Mouse (Mus musculus): ENCODE measurements around the gene Pdzd2.

The Pdzd2 gene

GRCm38 (mm10) chr15:12660320-12660719 lies 79.4 kb downstream of the Pdzd2 start:
- no peak for TF ChIP-seq GATA4 (IDR thresholded peaks at IDR 0.05; ENCODE audit: insufficient replicate concordance, low read length)

GRCm38 (mm10) chr15:12655959-12656662 lies 83.6 kb downstream of the Pdzd2 start:
- no peak for TF ChIP-seq GATA4 (IDR thresholded peaks at IDR 0.05; ENCODE audit: insufficient replicate concordance, low read length)

- TF ChIP-seq GATA4 (IDR thresholded peaks at IDR 0.05; ENCODE audit: insufficient replicate concordance, low read length), result no peak
Measured at GRCm38 (mm10) chr15:12655316-12655715, 84.4 kb downstream of the Pdzd2 start.

- no peak for TF ChIP-seq GATA4 (IDR thresholded peaks at IDR 0.05; ENCODE audit: insufficient replicate concordance, low read length)
Measured at GRCm38 (mm10) chr15:12652336-12653031, 87.2 kb downstream of the Pdzd2 start.

GRCm38 (mm10) chr15:12650236-12650635 lies 89.5 kb downstream of the Pdzd2 start:
- no peak for TF ChIP-seq GATA4 (IDR thresholded peaks at IDR 0.05; ENCODE audit: insufficient replicate concordance, low read length)

DNA sequence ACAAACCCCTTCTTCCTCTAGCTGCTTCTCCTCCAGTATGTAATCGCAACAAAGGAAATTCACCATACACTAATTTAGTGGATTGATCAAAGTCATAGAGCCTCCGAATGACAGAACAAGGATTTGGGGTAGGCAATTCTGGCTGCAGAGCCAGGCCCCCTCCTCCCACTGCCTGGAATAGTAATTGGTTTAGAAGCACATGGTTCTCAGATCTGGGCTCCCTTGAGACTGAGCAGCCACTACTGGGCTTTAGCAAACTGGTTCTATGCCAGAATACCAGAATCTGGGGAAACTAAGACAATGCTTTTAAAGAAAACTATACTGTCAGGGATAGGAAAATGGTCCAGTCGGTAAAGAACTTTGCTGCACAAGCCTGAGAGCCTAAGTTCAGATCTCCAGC lies 90.0 kb downstream of the Pdzd2 start:
- no peak for TF ChIP-seq GATA4 (IDR thresholded peaks at IDR 0.05; ENCODE audit: insufficient replicate concordance, low read length)

DNA sequence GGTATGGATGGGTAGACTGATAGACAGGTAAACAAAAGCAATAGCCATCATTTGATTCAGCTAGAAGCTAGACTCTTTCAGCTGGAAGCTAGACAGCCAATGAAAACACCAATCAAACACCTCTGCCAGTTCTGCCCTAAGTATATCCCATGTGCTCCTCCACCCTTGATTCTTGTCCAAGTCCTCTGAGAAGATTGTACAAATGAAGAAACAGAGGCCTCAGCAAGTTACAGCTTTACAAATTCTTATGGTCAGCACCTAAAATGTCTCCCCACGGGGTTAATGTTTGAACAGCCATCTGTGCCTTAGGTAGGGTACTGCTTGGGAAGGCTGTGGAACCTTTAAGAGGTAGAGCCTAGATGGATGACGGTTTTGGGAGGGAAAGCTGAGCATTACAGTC lies 90.6 kb downstream of the Pdzd2 start:
- no peak for TF ChIP-seq GATA4 (IDR thresholded peaks at IDR 0.05; ENCODE audit: insufficient replicate concordance, low read length)

DNA sequence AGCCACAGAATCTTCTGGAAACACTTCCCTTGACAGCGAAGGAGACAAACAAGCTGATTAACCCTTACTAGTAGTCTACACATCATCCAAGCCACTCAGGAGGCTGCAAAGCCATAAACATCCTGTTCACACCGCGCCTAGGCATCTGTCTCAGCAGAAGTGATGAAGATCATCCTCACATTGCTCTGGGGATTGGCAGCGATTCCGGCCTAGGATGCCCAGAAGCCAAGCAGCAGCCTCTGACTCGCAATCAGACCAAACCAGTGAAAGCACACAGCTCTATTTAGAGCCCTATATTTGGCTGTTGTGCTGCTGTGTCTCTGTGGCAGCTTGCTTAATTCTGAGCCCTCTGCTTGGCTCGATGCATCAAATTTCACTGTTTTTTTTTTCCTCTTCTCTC lies 99.0 kb downstream of the Pdzd2 start:
- TF ChIP-seq GATA4 (IDR thresholded peaks at IDR 0.05; ENCODE audit: insufficient replicate concordance, low read length), result no peak

DNA sequence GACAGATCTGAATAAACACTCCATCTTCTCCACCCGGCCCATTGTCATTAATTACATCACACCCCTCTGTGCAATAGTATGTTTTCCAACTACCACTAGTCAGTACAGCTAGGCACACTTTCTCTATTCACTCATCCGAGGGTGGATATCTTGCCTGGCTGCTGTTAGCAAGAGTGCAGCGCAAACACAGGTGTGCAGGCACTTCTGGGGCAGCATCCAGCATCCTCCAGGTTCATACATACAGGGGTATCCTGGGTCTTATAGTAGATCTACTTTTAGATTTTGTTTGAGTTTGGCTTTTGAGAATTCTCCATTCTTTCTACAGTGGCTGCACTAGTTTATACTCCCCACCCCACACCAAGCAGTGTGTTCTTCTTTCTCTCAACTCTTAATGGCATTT lies 99.9 kb downstream of the Pdzd2 start:
- TF ChIP-seq GATA4 (IDR thresholded peaks at IDR 0.05; ENCODE audit: insufficient replicate concordance, low read length), result no peak

DNA sequence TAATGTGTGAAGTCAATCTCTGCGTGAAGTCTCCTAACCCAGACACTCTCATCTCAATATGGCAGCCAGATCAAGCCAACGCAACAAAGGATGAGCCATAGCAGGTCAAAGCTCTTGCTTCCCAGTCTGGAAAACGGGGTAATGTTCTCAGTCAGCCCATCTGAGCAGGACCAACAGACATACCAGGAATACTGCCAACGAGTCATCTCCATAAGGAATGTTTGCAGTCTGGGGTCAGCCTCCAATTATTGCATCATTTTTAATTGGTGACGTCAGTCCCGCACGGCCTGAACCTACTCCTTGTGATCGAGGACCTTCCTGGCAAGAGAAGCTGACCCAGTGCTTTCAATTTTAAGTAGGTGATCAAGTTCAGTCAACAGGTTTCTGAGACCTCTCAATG lies 100.5 kb downstream of the Pdzd2 start:
- no peak for TF ChIP-seq GATA4 (IDR thresholded peaks at IDR 0.05; ENCODE audit: insufficient replicate concordance, low read length)

- no peak for TF ChIP-seq GATA4 (IDR thresholded peaks at IDR 0.05; ENCODE audit: insufficient replicate concordance, low read length)
Measured at GRCm38 (mm10) chr15:12638370-12639030, 101.2 kb downstream of the Pdzd2 start.

DNA sequence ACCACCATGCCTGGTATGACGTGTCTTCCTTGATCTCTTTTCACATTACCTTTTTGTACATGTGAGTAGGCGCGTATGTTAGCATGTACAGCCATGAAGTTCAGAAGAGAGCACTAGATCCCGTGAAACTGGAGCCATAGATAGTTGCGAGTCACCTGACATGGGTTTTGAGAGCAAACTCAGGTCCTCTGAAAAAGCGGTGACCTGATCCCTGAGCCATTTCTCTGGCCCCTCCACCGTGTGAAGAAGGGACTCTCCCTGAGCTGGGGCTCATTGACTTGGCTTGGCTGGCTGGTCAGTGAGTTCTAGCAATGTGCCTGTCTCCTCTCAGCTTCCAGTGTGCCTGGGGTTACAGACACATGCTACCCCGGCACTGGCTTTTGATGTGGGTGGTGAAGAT lies 102.2 kb downstream of the Pdzd2 start:
- no peak for TF ChIP-seq GATA4 (IDR thresholded peaks at IDR 0.05; ENCODE audit: insufficient replicate concordance, low read length)

- no peak for TF ChIP-seq GATA4 (IDR thresholded peaks at IDR 0.05; ENCODE audit: insufficient replicate concordance, low read length)
Measured at GRCm38 (mm10) chr15:12636386-12636785, 103.3 kb downstream of the Pdzd2 start.

DNA sequence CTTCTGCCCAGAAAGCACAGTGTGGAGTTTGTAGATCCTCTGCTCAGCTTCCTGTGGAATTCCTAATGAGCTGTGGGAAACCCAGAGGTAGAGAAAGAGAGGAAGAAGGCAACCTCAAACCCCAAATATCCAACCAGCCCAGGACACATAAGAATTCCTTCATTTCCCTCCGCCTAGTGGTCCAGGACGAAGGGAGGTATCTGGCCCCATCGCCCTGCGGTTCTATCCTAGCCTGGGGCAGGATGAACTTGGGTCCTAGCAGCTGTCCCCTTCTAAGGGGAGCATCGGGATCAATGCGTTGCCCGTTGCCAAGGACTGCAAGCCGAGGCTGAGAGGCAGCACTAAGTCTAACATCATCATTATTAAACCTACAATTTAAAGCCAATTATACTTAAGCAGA lies 104.8 kb downstream of the Pdzd2 start:
- no peak for TF ChIP-seq GATA4 (IDR thresholded peaks at IDR 0.05; ENCODE audit: insufficient replicate concordance, low read length)

DNA sequence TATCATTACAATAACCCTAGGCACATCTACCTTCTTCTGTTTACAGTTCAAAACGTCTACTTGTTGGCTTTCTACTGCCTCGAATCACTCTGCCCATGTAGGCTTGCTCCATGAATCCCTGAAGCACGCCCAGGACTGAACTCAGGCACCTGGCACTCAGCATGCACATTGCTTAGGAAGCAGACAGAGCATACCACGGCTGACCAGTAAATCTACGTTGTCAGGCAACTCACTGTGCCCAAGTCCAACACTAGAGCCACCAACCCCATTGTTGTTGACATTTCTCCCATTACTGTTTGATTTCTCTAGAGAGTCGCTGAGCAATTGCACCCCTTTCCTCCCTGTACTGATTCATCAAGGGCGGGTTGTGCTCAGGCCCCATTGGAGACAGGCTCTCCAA lies 110.6 kb downstream of the Pdzd2 start:
- no peak for TF ChIP-seq GATA4 (IDR thresholded peaks at IDR 0.05; ENCODE audit: insufficient replicate concordance, low read length)

DNA sequence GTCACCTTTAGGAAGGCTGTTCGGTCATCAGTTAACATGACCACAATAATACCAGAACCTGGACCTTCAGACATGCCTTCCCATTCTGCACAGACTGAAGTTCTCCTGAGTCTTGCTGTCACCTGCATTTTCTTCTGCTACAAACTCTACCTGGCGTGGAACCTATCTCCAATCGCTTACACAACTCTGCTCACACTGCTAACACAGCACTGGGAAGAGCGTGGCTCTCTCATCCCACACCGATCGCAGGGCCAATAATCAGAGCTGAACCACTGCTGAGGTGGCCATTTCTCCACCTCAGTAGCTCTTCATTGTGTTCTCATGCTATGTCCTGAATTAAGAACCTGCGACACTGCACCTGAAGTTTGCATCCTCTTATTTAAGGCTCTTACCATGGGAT lies 111.3 kb downstream of the Pdzd2 start:
- no peak for TF ChIP-seq GATA4 (IDR thresholded peaks at IDR 0.05; ENCODE audit: insufficient replicate concordance, low read length)
